Mouse (Mus musculus): Measurements from ENCODE around the gene Ldb2. TPM values are rescaled to one million over a fixed set of nuclear protein-coding genes. Genes with fewer than 3 reads are reported as not detected.

Ldb2 gene
- 29.2 and 48.7 TPM in 2 replicates for polyA plus RNA-seq (2016; fragmentation: Nextera tagmentation; extraction: Ambion mirVana)

DNA sequence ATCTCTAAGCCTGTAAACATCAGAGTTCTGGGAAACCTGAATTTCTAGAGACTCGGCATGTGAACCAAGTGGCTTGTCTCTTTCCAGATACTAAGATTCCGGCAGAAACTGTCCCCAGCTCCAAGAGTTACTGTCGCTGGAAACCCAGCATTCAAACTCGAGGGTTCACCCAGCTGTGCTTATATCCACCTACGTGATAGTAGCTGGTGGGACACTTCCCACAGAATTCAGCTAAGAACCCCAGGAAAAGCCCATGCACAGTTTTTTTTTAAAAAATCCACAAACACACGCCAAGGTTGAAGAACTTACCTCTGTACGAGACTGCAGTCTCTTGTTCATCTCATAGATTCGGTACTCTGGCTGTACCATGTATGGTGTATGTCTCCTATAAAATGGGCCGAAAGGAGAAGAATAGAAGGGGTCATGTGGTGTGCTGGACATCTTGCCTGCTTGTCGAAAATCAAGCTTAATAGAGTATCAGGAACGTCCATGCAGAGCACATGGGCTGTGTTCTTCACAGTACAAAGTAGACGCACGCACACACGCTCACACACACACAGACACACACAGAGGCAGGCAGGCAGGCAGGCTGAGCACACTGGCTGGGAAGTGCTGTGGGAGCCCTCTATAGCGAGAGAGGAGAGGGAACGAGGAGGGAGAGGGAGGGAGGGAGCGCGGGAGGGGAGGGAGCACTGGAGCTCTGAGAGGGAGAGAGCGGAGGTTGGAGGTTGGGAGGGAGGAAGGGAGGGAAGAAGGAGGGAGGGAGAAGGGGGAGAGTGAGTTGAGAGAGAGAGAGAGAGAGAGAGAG, at the start of gene Ldb2:
TSS of gene Ldb2 (minus strand) at position 628 of the 808 bp plus-strand sequence.
- no peaks in the 10 kb centered on the region for H3K27me3 ChIP-seq (ENCODE audit: low read depth, poor library complexity, severe bottlenecking)
- WGBS = 2% methylated on average over 19 of the region's 19 CpGs
- H3K4me1 ChIP-seq = peaks cover 69% of the 10 kb centered on the region
- peak within 1 kb of the TSS; percentile 60 for H3K4me3 ChIP-seq
- no peaks in the 10 kb centered on the region for H3K36me3 ChIP-seq
- H3K27ac ChIP-seq = peak within 1 kb of the TSS; percentile 88
- H3K9me3 ChIP-seq (replicated peaks) = no peaks in the 10 kb centered on the region
- DNase-seq (ENCODE audit: low spot score) = peak; percentile 79

DNA sequence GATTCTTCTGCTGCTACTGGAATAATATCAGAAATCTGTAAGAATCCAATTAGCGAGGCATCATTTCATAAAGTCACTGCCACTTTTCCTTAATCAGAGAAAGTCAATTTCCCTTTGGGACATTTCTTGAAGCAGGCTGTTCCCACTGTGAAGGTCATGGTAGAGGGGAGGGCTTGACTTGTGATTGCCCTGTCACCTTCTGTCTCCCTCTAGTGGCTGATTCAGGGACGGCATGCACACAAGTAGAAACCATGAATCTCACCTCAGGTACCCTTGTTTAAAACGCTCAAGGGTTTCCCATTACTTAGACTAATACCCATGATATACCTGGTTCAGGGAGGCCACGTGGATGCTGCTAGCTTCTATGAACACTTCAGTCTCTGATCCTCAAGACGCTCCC, 31.8 kb upstream of the Ldb2 start:
- H3K9me3 ChIP-seq (replicated peaks) = no peaks in the 10 kb centered on the region
- 63% methylated on average over 5 of the region's 5 CpGs for WGBS
- H3K36me3 ChIP-seq = no peaks in the 10 kb centered on the region
- no peaks in the 10 kb centered on the region for H3K27me3 ChIP-seq (ENCODE audit: low read depth, poor library complexity, severe bottlenecking)
- H3K4me1 ChIP-seq = no peaks in the 10 kb centered on the region
- peak; percentile 36 for DNase-seq (ENCODE audit: low spot score)
- no peak overlapping the region for H3K4me3 ChIP-seq
- no peak overlapping the region for H3K27ac ChIP-seq

DNA sequence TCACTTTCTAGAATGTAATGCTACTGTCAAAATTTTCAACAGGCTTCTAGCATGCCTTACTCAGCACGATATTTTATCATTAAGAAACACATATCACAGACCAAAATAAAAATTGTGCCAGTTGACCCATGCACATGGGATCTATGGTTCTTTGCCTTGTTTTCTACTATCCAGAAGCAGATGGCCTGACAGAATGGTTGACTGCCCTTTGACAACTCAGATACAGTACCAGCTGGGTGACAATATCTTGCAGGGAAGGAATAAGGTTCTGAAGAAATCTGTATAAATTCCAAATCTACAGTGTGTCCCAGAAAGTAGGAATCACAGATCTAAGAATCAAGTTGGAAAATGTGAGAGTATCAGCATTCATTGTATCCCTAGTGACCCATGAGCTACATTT, 16.0 kb upstream of the Ldb2 start:
- H3K4me3 ChIP-seq = no peak overlapping the region
- H3K36me3 ChIP-seq = no peaks in the 10 kb centered on the region
- no peaks in the 10 kb centered on the region for H3K27me3 ChIP-seq (ENCODE audit: low read depth, poor library complexity, severe bottlenecking)
- no peak overlapping the region for H3K27ac ChIP-seq
- H3K4me1 ChIP-seq = peaks cover 2% of the 10 kb centered on the region; the same call in 1 of the 2 replicates
- no peaks in the 10 kb centered on the region for H3K9me3 ChIP-seq (replicated peaks)
- 88% methylated on average over 1 of the region's 1 CpGs for WGBS
- no peak for DNase-seq (ENCODE audit: low spot score)

DNA sequence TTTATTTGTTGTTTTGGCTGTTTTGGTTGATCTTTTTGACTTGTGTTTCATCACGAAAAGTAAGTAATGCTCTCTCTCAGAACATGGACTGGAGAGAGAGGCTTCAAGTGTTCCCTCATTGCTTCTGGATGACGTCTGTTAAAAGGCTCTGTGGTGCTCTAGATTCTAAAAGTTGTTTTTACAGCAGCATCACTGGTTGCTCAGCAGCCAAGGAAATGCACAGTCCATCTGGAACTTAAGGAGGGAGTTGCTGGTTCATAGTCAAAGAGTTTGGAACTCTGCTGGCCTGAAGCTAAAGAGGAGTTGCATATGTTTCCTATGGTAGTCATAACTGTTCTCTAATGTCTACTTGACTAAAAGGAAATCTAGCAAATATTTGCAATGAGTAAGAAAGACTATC, 6.5 kb upstream of the Ldb2 start:
- peaks cover 8% of the 10 kb centered on the region for H3K4me1 ChIP-seq
- no peaks in the 10 kb centered on the region for H3K36me3 ChIP-seq
- no peaks in the 10 kb centered on the region for H3K27me3 ChIP-seq (ENCODE audit: low read depth, poor library complexity, severe bottlenecking)
- no peak for DNase-seq (ENCODE audit: low spot score)
- H3K27ac ChIP-seq = no peak overlapping the region
- no peak overlapping the region for H3K4me3 ChIP-seq
- WGBS = 84% methylated on average over 2 of the region's 2 CpGs
- H3K9me3 ChIP-seq (replicated peaks) = no peaks in the 10 kb centered on the region

DNA sequence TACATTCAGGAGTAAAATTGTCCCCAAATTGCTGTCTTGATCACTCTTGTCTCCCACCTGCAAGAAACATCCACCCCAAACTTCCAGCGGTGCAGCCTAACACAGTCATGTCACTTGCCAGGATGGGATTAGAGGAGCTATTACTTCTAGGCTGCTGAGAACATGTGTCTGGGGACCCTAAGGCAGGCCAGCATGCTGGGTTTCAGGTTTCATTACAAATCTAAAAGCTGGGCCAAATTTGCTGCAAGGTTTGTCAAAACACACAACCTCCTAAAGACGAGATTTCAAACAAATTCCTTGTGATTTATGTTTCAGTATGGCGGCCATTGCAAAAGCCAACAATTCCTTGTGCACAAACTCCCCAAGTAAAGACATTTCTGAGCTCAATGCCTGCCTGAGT, 1.6 kb upstream of the Ldb2 start:
- H3K27me3 ChIP-seq (ENCODE audit: low read depth, poor library complexity, severe bottlenecking) = no peaks in the 10 kb centered on the region
- peaks cover 51% of the 10 kb centered on the region for H3K4me1 ChIP-seq
- DNase-seq (ENCODE audit: low spot score) = peak; percentile 41
- no peaks in the 10 kb centered on the region for H3K9me3 ChIP-seq (replicated peaks)
- 9% methylated on average over 3 of the region's 3 CpGs for WGBS
- no peaks in the 10 kb centered on the region for H3K36me3 ChIP-seq
- peak overlapping the region; percentile 81 for H3K27ac ChIP-seq
- H3K4me3 ChIP-seq = 0 out of 2 replicates have a peak overlapping the region, but pooled peaks have one; percentile 4

DNA sequence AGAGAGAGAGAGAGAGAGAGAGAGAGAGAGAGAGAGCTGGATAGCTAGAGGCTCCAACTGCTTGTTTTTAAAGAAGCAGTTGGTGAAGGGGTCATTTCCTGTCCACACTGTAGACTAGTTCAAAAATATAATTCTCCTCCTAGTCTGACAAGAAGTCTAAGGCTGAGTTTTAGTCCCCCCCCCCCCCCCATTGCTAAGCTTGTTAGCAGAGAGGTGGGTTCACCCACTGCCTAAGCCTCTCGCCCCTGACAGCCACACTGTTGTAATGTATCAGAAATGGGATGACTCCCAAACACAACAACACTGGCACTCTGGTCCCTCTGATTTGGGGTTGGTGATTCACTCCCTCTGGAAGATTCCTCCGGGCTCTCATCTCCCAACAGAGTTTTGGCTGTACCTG, 381 bp upstream of the Ldb2 start:
- H3K27ac ChIP-seq = peak overlapping the region; percentile 88
- no peaks in the 10 kb centered on the region for H3K9me3 ChIP-seq (replicated peaks)
- H3K36me3 ChIP-seq = no peaks in the 10 kb centered on the region
- WGBS = 20% methylated on average over 2 of the region's 2 CpGs
- peaks cover 64% of the 10 kb centered on the region for H3K4me1 ChIP-seq
- peak; percentile 46 for DNase-seq (ENCODE audit: low spot score)
- H3K4me3 ChIP-seq = peak overlapping the region; percentile 60
- no peaks in the 10 kb centered on the region for H3K27me3 ChIP-seq (ENCODE audit: low read depth, poor library complexity, severe bottlenecking)

DNA sequence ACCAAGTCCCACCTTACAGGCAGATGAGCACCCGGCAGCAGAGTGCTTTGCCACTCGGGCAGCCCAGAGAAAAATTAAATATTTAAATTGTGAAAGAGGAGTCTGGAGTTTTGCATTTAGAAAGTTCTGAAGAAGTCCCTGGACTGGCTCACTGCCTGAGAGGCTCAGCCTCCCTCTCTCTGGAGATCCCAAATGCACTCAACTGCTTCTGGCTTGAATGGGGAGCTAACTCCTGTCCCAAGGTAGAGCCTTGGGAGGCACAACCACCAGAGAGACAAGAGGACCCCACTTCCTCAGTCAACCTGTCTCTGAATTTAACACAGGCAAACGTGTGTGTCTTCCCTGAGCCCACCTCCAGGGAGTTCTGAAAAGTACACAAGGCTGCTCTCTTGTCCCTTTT, 987 bp downstream of the Ldb2 start:
- H3K4me3 ChIP-seq = peak overlapping the region; percentile 60
- H3K27ac ChIP-seq = peak overlapping the region; percentile 88
- H3K9me3 ChIP-seq (replicated peaks) = no peaks in the 10 kb centered on the region
- 5% methylated on average over 3 of the region's 3 CpGs for WGBS
- DNase-seq (ENCODE audit: low spot score) = peak; percentile 33
- H3K27me3 ChIP-seq (ENCODE audit: low read depth, poor library complexity, severe bottlenecking) = no peaks in the 10 kb centered on the region
- H3K36me3 ChIP-seq = no peaks in the 10 kb centered on the region
- H3K4me1 ChIP-seq = peaks cover 74% of the 10 kb centered on the region

DNA sequence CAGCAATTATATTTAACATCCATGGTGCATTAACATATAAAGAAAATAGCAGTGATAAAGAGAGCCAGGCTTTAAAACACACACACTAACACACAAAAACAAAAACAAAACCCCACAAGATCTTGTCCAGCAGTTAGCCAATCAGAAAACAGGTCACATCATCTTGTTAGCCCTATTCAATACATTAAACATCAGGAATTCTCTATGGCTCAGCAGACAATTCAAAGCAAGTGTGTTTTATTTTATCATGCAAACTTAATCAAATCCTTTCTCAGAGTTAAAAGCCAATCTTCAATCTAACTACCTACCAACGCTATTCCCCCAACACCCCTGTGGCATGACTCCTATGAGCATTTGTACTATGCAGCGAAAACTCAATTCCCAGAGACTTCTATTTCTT, 1.4 kb downstream of the Ldb2 start:
- H3K9me3 ChIP-seq (replicated peaks) = no peaks in the 10 kb centered on the region
- peaks cover 74% of the 10 kb centered on the region for H3K4me1 ChIP-seq
- peak overlapping the region; percentile 88 for H3K27ac ChIP-seq
- no peaks in the 10 kb centered on the region for H3K27me3 ChIP-seq (ENCODE audit: low read depth, poor library complexity, severe bottlenecking)
- DNase-seq (ENCODE audit: low spot score) = no peak
- 14% methylated on average over 2 of the region's 2 CpGs for WGBS
- no peaks in the 10 kb centered on the region for H3K36me3 ChIP-seq
- peak overlapping the region; percentile 60 for H3K4me3 ChIP-seq

DNA sequence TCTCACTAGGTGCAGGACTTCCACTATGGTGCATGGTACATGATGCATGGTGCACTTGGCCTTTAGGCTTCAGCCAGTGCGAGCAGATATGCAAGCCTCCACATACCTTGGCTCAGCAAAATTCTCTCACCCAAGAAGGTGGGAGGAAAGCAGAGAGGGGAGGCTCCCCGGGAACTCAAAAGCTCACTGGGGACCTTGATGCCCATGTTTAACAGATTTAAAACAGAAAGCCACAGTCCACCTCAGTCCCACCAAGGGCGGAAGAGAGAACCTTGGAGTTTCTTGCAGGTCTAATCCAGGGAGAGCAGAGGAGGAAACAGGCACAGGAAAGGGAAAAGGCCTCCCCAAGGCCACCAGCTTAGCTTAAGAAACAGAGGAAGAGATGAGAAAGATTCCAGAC, 14.9 kb downstream of the Ldb2 start:
- WGBS = 85% methylated on average over 3 of the region's 3 CpGs
- peaks cover 11% of the 10 kb centered on the region; the same call in 1 of the 2 replicates for H3K4me1 ChIP-seq
- H3K4me3 ChIP-seq = no peak overlapping the region
- H3K9me3 ChIP-seq (replicated peaks) = no peaks in the 10 kb centered on the region
- H3K27me3 ChIP-seq (ENCODE audit: low read depth, poor library complexity, severe bottlenecking) = no peaks in the 10 kb centered on the region
- no peak overlapping the region for H3K27ac ChIP-seq
- peaks cover 2% of the 10 kb centered on the region; the same call in 1 of the 2 replicates for H3K36me3 ChIP-seq
- DNase-seq (ENCODE audit: low spot score) = no peak

DNA sequence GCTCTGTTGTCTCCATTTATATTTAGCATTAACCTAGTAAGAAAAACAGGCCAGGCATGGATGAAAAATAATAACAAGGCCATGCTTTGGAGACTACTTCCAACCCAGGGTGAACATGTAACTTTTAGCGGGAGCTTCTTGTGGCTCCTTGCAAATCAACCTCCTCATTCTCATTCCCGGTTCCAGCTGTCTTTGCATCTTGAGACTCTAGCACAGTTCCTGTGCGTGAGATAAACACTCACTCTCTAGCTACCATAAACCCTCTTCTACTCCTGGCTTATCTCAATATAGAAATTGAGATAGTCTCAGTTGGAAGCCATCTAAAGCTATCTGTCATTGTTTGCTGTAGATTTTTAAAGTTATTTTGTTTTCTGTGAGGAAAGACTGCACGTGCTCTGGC, 20.1 kb downstream of the Ldb2 start:
- no peaks in the 10 kb centered on the region for H3K27me3 ChIP-seq (ENCODE audit: low read depth, poor library complexity, severe bottlenecking)
- H3K4me1 ChIP-seq = peaks cover 1% of the 10 kb centered on the region; the same call in 1 of the 2 replicates
- H3K9me3 ChIP-seq (replicated peaks) = no peaks in the 10 kb centered on the region
- 89% methylated on average over 4 of the region's 4 CpGs for WGBS
- peaks cover 4% of the 10 kb centered on the region for H3K36me3 ChIP-seq
- no peak overlapping the region for H3K27ac ChIP-seq
- DNase-seq (ENCODE audit: low spot score) = no peak
- H3K4me3 ChIP-seq = no peak overlapping the region

DNA sequence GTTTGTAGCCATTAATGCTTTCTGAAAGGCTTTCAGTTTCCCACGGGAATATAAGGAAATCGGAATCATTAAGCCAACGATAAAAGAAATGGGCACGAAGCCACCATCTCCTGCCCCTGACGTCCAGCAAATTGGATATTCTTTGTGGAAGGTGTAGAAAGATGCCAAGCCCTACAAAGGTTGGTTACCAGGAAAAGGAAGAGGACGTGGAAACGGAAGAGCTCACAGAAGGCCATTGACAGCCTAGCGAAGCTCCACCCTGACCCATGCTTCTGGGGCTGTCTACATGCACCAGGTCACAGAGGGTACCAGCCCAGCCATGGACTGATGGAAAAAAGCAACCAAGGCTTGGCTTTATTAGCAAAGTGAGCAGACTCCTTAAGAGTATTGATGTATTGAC, 31.0 kb downstream of the Ldb2 start:
- Histone ChIP-seq H3K4me1 (no peaks in the 10 kb centered on the region), H3K9me3 (replicated peaks) (no peaks in the 10 kb centered on the region), H3K27ac (no peak overlapping the region), H3K4me3 (no peak overlapping the region), H3K36me3 (peaks cover 14% of the 10 kb centered on the region; the same call in 1 of the 2 replicates), H3K27me3 (ENCODE audit: low read depth, poor library complexity, severe bottlenecking) (no peaks in the 10 kb centered on the region)
- 94% methylated on average over 8 of the region's 8 CpGs for WGBS
- DNase-seq (ENCODE audit: low spot score) = no peak

DNA sequence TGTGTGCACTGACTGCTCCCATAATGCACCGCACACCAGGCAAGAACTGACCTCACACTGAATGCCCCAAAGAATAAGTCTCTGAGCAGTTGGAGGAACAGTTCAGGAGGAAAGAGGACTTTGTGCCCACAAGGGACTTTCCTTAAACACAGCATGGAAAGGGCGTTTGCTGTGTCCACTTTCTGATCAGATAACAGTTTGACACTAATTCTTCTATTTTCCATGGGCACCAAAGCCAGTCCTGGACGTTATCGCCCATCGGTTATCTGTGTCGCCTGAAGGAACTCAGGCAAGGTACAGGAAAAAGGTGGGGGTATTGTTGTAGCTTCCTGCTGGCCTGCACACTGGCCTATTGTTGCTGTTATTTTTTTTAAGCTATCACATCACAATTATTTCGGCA, 34.6 kb downstream of the Ldb2 start:
- Histone ChIP-seq H3K27ac (no peak overlapping the region), H3K27me3 (ENCODE audit: low read depth, poor library complexity, severe bottlenecking) (no peaks in the 10 kb centered on the region), H3K36me3 (0 out of 2 replicates have a peak, but pooled peaks cover 3% of the 10 kb centered on the region), H3K9me3 (replicated peaks) (no peaks in the 10 kb centered on the region), H3K4me3 (no peak overlapping the region), H3K4me1 (no peaks in the 10 kb centered on the region)
- 88% methylated on average over 7 of the region's 7 CpGs for WGBS
- no peak for DNase-seq (ENCODE audit: low spot score)

DNA sequence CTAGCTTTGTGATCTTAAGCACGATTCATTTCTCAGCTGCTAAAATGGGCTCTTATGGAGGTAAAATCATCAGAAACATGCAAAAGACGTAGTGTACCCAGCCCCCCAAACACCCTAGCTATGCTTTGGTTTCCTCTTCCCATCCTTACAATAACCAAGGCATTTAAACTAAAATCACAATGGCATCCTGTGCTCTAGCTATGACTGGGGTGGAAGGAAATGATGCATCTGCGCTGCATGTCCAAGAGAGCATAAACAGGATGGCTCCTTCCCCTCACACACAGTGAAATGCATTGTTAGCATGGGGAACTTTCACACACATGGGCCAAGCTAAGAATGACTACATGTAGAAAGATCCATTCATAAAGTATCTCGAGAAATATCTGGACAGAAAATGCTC, 40.3 kb downstream of the Ldb2 start:
- no peak for DNase-seq (ENCODE audit: low spot score)
- Histone ChIP-seq H3K4me3 (no peak overlapping the region), H3K9me3 (replicated peaks) (no peaks in the 10 kb centered on the region), H3K36me3 (no peaks in the 10 kb centered on the region), H3K27ac (no peak overlapping the region), H3K4me1 (no peaks in the 10 kb centered on the region), H3K27me3 (ENCODE audit: low read depth, poor library complexity, severe bottlenecking) (no peaks in the 10 kb centered on the region)
- 87% methylated on average over 4 of the region's 4 CpGs for WGBS

Data from limb, embryonic 10.5 days (tissue).